Mouse (Mus musculus): ENCODE results near the gene Slc9a5.

The Slc9a5 gene

DNA sequence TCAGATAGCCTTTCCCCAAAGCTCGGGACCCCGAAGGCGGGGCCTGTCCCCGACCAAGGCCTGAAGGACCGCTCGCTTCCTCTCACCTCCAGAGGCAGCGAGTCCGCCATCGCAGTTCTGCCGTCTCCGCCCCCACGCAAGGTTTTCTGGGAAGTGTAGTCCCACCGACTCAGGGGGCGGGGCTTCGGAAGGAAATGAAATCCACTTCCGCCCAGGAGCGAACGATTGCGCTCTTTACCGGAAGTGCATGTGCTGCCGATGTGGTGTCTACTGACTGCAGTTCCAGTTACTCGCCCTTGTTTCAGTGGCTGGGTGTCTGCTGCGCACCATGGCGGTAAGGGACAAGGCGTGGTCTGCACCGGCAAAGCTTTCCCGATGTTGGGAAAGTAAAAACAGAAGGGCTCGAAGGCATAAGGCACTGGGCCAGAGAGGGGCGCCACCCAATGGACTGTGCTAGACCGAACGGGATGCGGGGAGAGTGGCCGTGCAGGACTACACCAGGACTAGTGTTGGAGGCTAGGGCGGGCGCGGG is 22.4 kb upstream of the Slc9a5 start, which contains the start of the genes Lrrc29 and Tmem208:
Gene Lrrc29, minus strand, starts transcription at position 138 of the 532 bp plus-strand sequence.
Gene Tmem208, plus strand, starts transcription at position 214 of the 532 bp plus-strand sequence.
- peak; percentile 96 for DNase-seq

DNA sequence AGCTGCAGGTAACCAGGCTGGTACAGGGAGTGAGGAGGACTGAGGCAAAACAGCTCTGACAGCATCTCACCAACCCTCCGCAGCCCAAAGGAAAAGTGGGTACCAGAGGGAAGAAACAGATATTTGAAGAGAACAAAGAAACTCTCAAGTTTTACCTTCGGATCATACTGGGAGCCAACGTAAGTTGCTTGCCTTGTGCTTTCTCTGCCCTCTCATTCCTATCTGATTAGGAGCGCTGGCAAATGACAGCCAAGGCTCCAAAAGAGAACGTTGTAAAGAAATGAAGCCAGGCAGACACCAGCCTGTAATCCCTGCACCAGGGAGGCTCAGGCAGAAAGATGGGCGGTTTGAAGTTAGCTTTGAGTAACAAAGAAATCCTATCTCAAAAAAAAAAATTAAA is 21.7 kb upstream of the Slc9a5 start:
- DNase-seq = no peak

DNA sequence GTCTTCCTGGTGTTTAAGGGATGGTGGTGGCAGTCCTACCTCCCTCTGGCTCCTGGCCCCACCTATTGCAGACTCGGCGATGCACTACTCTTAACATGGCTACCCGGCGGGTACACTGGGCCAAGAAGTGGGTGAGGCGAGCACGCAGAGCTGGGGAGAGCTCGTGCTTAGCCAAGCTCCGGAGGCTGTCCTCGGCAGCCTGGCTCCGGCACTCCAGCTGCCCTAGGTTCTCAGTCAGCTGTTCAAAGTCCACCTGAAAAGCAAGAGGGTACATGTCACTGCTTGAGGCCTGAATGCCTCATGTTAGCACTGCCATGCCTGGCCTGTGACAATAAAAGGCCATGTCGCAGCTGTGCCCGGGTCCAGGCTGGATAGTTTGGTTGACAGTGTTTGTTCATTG is 18.3 kb upstream of the Slc9a5 start:
- no peak for DNase-seq

DNA sequence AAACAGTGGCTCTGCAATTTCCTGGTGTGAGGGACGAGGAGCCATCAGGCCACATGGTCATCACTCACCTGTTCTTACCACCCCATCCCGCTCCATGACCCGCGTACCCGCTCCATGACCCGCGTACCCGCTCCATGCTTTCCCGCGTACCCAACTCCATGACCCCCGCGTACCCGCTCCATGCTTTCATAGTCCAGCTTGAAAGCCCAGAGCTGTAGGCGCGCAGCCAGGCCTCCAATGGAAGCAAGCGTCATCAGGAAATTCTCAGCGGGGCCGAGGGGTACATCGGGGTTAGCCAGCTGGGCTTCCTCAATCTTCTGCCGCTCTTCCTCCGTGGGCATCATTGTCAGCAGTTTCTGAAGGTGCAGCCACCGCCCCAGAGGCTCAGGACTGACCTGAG is 17.2 kb upstream of the Slc9a5 start:
- no peak for DNase-seq

DNA sequence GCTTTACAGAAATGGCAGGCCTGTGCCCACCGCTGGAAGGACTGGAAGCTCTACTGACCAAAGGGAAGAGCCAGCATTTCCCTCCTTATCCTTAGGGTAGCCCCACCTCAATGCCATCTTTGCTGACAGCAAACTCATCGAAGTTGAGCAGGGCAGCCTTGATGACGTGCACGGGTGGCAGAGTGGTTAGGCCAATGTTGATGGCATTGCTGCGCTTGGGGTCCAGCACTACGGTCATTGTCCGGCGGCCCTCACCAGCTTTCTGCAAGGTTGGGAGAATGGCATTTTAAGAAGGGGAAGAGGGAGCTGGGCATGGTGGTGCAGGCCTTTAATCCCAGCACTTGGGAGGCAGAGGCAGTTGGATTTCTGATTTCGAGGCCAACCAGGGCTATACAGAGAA is 16.7 kb upstream of the Slc9a5 start:
- no peak for DNase-seq

DNA sequence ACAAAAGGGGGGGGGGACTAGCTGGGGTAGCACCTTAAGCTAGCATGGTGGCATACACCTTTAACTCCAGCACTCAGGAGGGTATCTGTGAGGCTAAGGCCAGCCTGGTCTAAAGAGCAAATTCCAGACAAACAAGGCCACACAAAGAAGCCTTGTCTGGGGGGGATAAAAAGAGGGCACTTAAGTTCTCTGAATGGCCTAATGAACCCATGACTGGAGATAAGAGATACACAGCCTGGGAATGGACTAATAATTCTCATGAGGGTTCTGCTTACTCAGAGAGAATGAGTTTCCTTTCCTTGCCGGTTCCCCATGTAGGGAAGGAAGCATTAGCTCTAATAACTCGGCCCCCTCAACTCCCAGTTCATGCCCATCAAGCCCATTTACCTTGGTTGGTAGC is 16.1 kb upstream of the Slc9a5 start:
- DNase-seq = no peak

DNA sequence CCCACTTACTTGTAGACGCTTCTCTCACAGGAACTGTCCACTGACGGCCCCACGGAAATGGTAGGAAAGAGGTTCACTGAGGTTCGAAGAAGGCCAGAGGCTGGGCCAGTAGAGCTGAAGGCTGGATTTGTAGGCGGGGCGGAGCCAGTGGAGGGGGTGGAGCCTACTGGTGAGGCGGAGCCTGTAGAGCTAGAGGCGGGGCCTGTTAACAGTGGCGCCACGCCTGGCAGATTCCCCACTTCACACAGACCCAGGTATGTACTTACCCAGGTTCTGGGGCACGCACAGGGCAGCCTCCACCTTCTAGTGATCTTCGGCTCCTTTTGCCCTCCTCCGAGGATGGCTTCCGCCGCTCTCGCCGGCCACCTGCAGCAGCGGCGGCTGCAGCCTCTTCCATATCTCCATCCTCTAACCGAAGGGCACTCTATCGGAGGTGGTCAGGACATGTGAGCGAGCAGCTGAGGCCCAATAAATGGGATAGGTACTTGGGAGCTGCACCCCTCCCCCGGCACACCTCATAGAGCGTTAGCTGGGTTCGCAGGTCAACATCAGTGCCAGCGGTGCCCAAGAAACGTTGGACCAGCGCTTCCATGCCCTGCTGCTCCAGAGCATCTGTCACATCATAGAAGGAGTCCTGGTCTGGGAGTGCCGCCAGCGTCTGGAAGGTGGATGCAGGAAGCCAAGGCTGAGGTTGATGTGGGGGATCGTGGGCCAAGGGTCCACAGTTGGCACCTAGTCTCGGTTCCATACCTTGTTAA is 12.1 kb upstream of the Slc9a5 start:
- no peak for DNase-seq

DNA sequence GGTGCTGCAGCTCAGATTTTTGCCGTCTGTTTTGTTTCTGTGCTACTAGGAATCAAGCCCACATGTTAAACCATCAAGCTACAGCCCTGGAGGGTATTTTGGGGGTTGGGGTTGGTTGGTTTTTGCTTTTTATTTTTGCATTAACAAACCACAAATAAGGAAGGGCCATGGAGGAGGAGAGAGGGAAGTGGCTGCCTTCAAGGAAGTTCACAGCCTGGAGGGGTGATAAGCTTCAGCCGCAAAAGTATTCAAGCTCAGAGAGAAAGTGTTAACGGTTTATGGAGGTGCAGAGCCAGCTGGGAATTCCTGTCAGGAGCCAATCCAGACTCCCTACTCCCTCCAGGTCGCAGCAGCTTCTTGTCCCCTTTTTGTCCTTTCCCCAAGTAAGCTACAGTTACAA is 9.7 kb upstream of the Slc9a5 start:
- no peak for DNase-seq

DNA sequence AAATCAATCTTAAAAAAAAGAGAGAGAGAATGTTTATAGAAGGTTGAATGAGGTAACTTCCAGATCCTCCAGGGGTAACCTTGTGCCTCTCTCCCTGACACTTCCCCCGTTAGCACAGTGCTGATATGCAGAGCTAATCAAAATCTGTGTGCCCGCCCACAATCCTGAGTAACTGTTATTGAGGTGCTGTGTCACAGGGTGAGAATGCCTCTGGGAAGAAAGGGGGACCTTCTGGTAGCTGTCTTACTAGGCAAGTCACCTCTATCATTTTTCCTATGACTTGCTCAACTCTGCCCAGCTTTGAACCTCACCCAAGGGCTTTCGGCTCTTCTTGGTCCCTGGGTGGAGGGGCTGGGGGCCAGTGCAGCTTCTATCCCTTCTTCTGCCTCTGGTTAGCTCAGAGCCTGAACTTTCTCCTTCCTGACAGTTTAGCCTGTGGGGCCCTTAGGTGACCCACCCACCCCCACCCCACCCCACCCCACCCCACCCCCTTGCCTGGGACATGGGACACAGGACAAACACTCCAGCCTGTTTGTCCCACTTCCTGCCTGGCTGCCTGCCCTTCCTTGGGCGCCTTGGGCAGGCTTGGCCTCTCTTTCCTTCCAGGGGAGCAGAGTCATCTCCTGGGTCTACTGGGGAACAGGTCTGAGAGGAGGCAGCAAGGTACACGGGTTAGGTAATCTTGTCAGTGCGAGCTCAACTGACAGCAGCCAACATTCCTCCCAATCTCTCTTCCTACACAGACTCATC is 8.6 kb upstream of the Slc9a5 start:
- DNase-seq = no peak

DNA sequence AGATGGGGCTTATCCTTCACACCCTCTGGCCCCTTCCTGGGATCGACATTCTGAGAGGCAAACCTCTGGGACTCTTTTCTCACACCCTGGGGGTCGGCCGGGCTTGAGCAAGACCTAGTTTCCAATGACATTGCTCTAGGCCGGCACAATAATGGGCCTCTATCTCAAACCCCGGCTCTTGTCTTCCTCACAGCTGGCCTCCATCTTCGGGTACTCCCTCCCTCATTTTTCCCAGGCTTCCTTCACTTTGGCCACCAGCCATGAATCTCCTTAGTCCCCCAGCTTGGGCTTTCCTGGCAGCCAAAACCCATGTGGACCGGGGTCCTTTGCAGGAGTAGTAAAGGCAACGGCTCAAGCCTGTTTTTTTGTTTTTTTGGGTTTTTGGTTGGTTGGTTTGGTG is 7.2 kb upstream of the Slc9a5 start:
- no peak for DNase-seq

DNA sequence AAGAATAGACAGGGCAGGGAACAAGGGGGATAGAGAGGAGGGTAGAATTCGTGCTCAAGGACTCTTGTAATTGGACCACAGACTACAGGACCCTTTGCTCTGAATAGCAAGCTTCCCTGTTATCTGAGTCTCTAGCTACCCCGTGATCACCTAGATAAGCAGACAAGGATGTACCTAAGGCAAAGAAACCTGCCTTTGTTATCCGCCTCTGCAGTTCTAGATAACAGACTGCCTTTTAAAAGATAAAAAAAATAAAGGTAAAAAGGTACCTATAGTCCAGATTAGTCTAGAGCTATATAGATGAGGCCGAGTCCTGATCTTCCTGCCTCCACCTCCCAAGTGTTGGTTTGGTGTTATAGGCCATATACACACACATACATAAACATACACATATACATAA is 5.9 kb upstream of the Slc9a5 start:
- DNase-seq = no peak

DNA sequence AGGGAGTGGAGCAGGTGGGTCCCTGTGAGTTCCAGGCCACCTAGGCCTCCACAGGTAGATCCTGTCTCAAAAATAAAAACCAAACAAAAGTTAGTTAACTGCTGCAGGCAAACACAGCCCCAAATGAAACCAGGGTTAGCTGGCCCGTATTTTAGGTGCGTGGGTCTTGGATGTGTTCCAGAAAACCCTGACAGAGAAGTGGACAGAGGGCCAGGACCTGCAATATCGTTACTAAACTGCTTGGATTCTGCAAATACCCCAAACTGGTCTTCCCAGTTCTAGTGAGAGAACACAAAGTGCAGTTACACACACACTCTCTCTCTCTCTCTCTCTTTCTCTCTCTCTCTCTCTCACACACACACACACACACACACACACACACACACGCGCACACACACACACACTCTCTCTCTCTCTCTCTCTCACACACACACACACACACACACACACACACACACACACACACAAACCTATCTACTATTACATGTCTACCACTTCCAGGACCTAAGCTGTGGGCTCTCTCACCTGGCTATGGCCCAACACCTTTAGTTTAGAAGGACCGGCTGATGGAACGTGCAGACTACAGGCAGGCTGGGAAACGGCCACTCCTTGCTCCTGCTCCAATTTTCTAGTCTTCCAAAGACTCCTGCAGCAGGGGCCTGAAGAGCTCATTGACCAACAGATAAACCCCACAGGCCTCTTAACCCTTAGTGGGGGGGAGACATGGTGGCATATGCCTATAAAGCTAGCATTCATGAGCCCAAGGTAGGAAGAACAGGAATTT is 4.7 kb upstream of the Slc9a5 start:
- no peak for DNase-seq

DNA sequence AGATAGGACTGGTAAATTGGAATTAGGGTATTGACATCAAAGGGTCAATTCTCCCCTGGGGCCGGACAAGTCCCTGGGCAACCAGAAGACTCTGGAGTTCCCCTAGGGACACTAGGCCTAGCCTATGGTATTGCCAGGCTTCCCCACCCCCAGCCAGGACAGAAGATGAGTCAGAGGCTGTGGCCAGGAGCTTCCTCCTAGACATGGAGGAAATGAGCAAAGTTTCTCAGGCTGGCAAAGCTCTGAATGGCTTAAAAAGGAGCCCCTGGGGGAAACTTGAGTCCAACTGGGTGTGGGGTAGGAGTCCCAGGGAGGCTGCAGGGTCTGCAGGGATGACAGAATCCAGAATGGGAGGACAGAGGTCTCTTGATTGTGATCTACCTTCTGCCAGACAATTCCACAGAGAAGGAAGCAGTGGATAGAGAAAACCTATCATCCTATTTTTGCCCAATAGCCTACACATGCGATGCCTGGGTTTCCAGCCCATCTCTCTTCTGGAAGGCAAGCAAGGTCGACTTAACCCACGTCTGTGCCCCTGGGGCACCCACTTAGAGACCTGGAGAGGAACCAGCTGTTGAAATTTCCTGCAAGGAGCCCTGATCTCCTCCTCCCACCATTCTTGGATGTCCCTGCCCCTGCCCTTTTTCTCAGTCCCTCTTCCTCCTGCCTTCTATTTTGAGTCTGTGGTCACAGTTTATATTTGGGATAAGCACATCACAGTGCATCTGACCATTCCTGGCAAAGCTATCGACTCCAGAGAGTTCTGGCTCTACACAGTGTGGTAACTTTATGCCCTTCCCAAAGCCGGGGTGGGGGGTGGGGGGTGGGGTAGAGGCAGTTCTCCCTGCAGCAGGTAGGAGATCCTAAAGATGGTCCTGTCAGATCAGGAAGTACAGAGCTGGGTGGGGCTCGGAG is 3.3 kb upstream of the Slc9a5 start:
- DNase-seq = no peak

DNA sequence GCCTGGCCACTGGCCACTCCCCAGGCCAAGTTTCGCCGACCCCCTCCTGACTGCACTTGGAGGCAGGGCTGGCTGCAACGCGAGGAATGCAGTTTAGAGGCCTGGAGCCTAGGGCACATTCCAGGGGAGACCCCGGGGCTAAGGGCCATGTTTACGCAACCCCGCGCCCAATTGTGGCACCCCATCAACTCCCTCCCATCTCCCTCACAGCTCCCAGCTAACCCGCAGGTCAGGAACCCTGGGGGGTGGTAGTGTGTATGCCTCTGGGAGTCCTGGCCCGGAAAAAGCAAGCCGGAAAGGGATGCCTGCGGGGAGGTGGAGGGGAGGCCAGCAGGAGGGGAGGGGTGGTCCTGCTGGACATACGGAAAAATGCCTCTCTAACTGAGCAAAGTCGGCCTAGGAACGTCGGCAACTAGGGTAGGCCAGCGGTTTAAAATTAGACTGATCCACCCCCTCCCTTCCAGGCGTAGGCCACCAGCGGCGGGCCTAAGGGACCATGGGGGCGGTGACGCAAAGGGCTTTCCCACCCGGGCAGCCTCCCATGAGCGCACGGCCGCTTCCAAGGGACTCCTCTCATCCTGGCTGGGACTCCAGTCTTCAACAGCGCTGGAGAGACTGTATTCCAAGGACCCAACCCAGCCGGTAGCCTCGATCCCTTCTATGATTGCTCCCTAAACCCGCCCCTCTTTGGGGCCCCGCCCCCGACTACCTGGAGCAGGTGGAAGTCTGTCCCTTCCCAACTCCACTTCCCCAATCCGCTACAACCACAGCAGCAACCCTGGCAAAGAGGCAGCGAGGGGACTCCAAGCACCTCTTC is 1.8 kb upstream of the Slc9a5 start:
- DNase-seq = no peak

DNA sequence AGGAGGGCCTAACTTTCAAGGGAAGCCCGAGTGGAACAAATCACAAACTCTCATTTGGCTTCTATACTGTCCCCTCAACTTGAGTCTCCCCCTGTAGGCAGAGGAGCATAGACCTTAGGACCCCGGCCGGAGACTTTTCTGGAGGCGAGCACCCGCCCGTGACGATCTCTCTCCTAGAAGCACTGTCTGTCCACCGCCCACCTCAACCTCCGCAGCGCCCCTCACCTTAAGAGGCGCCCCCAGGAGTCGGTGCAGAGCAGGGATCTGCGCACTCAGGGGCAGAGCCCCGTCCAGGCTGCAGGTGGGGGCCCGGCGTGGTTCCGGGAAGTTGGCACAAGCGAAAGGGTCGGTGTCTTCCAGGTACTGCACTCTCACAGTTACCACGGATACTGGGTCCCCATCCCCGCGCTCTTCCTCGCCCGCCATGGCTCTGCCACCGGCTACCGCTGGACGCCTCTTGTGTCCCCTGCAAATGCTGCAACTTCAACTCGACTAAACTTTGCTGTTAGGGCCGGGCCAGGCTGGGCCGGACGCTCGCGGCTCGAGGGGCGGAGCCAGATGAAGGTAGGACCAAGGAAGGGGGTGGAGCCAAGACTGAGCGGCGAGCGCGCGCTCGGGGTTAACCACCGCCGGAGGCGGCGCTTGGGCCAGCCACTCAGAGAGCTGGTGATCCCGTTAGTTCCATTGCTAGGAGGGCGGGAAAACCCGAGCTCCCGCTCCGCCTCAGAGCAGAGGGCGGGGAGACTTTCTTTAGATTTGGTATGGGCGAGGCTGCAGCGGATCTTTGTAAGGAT is 1.0 kb upstream of the Slc9a5 start, which contains the start of gene Fhod1:
Gene Fhod1, minus strand, starts transcription at position 526 of the 794 bp plus-strand sequence.
- DNase-seq = peak; percentile 86

DNA sequence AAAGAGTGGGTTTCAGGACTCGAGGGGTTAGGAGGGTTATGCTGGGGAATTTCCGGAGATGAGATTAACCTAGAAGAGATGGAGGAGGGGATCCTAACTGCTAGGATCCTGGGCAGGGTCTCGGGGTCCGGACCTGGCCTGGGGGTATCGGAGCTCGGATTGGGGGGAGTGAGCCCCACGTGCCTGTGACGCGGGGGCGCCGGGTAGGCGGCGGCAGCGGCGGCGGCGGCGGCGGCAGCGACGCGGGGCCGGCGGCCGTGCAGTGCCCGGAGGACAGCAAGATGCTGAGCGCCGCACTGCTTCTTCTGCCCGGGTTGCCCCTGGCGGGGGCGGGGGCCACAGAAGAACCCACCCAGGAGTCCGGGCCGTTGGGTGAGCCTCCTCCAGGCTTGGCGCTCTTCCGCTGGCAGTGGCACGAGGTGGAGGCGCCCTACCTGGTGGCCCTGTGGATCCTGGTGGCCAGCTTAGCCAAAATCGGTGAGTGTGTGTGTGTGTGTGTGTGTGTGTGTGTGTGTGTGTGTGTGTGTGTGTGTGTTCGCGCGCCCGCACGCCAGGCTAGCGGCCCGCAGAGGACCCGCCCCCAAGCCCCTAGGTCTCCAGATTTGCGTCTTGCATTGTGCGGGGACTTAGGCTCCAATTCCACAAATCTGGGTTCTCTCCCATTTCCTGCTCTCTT is 591 bp downstream of the Slc9a5 start:
- DNase-seq = peak; percentile 61

DNA sequence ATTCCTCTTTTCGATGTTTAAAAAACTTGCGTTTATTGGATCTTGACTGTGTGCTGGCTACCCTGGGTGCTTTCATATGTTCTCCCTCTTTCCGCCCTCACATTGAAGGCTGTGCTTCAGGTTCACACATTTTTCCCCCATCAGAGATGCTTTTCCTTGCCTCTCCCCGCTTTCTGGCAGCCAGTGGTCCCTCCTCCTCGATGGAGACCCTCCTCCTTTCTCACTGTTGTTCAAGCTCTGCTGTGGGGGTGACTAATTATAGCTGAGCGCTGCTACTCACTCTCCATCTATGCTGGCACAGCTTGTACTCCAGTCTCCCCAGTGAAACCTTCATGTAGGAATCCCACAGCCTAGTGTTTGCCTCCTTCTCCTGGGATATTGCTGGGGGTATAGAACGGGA is 1.5 kb downstream of the Slc9a5 start:
- no peak for DNase-seq

DNA sequence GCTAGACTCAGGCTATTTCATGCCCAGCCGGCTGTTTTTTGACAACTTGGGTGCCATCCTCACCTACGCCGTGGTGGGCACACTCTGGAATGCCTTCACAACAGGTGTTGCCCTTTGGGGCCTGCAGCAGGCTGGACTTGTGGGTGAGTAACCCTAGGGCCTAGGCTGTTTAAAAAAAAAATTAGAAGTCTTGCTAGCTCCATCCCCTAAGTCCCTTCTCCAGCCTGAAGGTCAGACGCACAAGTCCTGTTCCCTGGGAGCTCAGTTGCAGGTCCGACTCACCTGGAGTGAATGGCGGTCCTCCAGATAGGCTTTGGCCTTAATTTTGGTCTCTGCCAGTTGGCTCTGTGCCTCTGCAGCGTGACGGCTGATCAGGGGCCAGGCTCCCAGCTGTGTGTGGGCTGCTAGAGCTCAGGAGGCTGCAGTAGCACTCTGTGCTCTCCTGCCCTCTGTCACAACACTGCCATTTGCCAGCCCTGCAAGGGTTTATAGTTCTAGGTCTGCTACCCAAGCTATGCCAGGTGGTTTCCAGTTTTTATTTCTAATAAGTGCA is 5.0 kb downstream of the Slc9a5 start:
- DNase-seq = no peak

DNA sequence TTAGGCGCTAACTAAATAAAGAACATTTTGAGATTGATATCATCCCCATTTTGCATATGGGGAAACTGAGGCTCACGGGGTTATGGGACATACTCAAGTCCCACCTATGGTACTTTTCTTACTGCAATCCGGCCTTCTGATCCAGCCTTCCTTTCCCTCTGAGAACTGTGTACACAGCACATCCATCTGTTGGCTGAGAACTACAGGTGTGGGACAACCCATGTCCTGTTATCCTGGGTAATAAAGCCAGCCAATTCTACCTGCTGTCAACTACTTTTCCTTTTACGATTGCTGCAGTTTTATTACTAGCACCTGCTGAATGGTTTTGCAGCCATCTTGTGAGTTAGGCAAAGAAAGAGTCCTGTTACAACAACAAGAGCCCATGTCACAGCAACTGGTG is 5.9 kb downstream of the Slc9a5 start:
- DNase-seq = no peak
